Mouse (Mus musculus): ENCODE measurements around the gene Neurl2.

DNA sequence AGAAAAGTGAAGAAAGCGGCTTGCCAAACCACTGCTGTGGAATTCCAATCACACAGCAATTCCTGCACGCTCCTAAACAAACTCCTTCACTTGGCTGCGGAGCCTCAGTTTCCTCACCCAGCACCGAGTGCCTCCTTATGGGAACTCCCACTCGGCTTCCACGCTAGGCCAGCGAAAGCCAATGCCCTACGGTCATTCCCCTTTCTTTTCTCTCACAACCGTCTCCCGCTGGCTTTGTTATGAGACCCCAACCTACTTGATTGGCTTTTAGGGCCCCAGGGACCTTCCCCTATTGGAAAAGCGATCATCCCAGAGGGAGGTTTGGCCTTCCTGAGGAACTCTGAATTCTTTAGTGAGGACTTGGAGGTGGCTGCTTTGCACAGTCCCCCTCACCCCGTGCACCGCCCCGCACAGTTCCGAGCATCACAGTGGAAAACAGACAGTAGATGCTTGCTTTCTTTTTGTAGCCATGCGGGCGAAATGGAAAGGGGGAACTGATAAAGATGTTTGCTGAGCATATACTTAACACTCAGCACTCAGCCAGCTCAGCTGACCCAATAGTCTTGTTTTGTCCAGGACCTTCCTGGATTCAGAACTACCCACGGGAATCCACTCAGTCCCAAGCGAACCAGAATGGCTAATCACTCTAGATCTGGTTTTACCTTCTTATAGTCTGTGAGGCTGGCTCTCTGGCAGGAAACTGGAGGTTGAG lies 24.7 kb upstream of the Neurl2 start:
- TF ChIP-seq CTCF (IDR thresholded peaks at IDR 0.05; ENCODE audit: low read depth, low read length), result no peak
- no peak for TF ChIP-seq POLR2A (IDR thresholded peaks at IDR 0.05; ENCODE audit: extremely low read depth, insufficient read depth, low read length)
